Mouse (Mus musculus) telencephalon, adult 2 months (tissue): ENCODE measurements around the gene Sgtb.
A peak's percentile ranks its signal among the peaks of the same experiment; 100 is the strongest.

Experiments
- DNase-seq: peaks from one replicate; pipeline ENCODE4 v3.0.0-alpha.2; 2011; ENCODE audit warnings: low read depth, low spot score

The Sgtb gene

DNA sequence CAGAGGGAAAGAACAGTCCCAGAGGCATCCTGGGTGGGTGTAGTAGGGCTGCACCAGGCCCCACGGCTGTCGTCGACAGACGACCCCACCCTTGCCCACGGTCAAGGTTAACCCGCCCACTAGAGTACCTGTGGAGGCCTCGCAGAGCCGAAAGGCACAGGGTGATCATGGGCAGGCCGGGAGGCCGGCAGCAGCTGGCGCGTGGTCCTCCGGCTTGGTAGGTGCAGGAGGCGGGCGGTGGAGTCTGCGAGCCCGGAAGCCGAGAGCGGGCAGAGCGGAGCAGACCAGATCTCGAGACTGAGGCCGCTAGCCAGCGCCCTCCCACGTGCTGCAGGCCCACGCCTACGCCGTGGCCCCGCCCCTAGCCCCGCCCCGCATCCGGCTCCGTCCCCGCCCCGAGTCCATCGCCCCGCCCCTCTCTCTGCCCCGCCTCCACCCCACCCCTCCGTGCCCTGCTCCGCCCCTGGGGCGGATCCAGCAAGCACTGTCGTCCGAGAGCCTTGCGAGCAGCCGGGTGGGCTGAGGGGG, at the start of gene Sgtb, which contains the start of gene Nln:
TSS of gene Sgtb (plus strand) at position 454 of the 528 bp plus-strand sequence.
TSS of gene Nln (minus strand) at position 327 of the 528 bp plus-strand sequence.
- peak; percentile 68 for DNase-seq

GRCm38 (mm10) chr13:104060231-104060630, 49.3 kb upstream of the Sgtb start:
- DNase-seq = no peak

- no peak for DNase-seq
Observed at GRCm38 (mm10) chr13:104061975-104062750, 47.4 kb upstream of the Sgtb start.

DNA sequence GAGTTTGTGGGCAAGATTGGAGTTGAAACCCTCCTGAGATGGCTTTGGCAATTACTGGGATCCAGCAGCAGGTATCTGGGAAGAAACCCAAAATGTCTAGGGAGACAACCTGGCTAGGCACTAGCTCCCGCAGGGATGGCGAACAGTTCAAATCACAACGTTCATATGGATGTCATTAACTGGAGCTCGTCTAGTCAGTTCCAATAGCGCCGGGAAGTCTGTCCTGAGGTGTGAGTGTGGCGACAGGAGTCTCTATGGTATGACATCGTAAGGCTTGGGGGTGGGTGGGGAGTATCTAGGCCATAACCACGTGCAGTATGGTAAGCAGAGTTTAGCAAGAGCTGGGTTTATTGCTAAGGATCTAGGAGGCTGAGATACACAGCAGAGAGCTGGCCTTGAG, 46.5 kb upstream of the Sgtb start:
- no peak for DNase-seq

- no peak for DNase-seq
Observed at GRCm38 (mm10) chr13:104065649-104066347, 43.7 kb upstream of the Sgtb start.

DNA sequence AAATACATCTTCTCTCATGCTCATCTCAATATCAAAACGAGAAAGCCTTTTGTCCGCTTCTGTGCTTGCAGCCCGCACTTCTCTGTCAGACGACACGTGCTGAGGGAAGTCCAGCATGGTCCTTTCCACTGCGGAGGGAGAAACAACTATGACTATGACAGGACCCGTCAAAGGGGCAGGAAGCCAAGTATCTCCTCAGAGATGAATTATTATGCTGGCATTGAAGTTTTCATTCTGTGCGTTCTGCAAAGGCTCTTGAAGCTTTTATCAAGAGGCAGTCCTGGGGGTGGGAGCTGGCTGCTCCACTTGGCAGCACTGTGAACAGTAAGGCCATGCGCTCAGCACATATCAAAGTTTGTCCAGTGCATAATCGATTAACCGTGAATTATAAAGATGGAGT, 40.3 kb upstream of the Sgtb start:
- no peak for DNase-seq

GRCm38 (mm10) chr13:104070703-104071102, 38.8 kb upstream of the Sgtb start:
- no peak for DNase-seq

- no peak for DNase-seq
Observed at GRCm38 (mm10) chr13:104072351-104072750, 37.2 kb upstream of the Sgtb start.

DNA sequence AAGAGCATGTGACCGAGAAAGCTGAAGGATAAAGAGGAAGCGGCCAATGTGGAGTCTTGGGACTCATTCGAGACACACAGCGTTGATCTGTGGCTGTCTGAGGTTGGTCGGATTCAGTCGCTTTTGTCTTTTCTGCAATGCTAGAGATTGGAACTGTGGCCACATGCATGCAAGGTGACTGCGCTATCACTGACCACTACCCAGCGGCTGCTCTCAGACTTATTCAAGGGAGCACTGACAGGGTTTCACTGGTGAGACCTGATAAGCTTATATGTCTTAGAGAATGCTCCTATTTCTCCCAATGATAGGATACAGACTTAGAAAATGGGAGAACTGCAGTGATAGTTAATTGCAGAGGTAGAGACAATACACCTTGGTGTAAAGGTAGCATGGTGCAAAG, 35.3 kb upstream of the Sgtb start:
- no peak for DNase-seq

- no peak for DNase-seq
Observed at GRCm38 (mm10) chr13:104074731-104075130, 34.8 kb upstream of the Sgtb start.

DNA sequence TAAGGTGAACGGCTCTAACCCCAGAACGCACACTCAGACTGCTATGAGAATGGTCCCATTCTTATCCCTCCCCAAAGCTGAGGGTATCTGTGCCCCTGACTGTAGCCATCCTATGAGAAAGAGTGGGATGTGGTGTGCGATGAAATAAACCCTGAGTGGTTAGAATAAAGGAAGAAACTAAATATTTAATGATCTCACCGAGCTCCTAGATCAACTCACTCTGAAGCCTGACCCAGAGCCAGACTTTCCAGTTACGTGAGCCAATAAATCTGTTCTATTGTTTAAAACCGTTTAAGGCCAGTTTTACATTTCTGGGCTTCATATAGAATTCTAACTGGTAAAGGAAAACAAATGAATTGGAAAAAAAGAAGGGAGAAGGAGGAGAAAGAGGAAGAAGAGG, 32.5 kb upstream of the Sgtb start:
- no peak for DNase-seq

- no peak for DNase-seq
Observed at GRCm38 (mm10) chr13:104082504-104082903, 27.0 kb upstream of the Sgtb start.

- no peak for DNase-seq
Observed at GRCm38 (mm10) chr13:104084600-104084999, 24.9 kb upstream of the Sgtb start.

DNA sequence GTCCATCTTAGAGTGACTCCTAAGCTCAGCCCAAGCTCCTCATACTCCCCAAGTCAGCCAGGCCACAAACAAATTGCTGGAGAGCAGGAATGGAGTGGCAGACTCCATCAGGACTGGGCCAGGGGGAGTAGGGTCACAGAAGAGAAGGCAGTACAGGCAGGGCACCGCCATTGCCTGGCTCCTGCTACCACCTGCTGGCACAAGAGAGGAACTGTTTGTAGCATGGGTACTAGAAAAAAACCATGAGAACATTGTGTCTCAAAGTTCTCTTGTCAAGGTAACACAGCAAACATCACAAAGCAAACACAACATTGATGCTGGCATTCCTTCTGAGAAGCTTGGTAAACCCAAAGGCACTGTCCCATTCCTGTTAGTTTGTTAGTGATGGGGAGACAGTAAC, 20.2 kb upstream of the Sgtb start:
- no peak for DNase-seq

DNA sequence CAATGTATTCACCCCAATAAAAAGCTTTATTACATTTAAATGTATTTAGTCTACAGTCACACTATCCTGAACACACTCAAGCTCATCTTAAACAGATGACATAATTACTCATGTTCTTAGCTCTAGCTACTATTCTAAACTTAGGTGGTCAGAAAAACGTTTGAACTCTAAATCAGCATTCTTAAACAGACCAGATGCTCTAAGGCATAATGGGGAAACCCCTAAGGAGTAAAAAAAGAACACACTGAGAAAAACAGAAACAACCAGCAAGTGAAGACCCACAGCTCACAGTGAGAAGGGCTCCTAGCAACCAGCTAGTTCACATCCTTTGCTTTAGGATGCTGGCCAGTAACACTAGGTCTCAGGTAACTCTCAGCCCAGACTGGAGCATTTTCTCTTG, 17.8 kb upstream of the Sgtb start:
- DNase-seq = no peak

DNA sequence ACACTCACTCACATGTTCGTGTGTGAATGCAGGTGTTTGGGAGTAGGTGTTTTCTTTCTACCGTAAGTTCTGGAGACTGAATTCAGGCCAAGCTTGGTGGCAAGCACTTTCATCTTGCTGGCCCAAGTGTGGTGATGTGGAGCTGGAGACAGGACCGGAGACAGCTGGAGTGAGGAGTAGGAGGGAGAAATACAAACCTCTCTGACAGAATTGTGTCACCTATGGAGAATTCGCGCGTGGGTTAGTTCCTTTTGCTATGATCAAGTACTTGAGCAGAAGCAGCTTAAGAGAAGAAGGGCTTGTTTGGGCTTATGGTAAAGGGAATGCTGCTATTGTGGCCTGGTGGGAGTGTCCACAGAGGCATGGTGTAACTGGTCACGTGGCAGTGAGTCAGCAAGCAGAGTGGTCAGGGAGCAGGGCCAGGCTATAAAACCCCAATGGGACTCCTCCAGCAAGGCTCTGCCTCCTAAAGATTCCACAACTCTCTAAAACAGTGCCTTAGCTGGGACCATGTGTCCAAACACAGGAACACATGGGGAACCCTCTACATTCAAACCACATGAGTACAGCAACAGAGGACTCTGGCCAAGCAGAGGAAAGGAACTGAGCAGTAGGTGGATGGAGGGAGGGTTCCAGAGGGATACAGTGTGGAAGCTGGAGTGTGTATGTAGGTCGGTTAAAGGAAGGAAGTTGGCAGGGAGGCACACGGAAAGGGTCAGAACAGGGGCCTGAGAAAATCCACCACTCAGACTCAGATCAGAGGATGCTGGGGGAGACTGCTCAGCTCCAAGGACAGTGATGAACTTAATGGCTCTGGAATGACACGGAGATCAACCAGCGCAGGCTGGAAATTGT, 14.8 kb upstream of the Sgtb start:
- no peak for DNase-seq

DNA sequence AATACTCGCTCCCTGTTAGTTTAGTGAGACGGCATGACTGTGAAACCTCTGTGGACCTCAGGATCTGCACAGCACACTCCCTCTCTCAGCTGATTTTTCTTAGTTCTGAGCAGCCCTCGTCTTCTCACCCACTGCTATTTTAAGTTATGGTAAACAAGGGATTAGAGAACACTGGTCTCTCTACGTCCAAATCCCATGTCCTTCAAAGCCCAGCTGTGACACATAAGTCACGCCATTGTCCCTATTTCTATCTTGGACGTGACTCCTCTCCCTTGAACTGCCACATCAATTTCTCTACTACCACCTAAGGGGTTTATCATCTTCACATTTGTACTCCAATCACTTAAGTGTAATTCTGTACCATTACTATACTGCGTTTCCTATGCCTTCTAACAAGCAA, 13.6 kb upstream of the Sgtb start:
- DNase-seq = no peak

GRCm38 (mm10) chr13:104097190-104097589, 12.4 kb upstream of the Sgtb start:
- DNase-seq = no peak

DNA sequence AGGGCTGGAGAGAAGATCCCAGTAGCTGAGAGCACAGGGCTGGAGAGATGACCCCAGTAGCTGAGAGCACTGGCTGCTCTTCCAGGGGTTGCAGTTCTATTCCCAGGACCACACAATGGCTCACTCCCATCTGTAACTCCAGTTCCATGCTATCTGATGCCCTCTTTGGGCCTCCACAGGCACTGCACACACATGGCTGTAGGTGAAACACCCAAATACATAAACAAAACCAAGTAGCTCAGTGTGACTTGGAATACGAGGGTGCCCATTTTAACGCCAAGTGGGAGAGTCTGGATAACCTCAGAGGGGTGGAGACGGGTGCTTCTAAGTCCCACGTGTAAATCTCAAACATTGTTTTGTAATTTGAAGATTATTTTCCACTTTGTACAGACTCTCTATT, 9.1 kb upstream of the Sgtb start:
- DNase-seq = no peak

DNA sequence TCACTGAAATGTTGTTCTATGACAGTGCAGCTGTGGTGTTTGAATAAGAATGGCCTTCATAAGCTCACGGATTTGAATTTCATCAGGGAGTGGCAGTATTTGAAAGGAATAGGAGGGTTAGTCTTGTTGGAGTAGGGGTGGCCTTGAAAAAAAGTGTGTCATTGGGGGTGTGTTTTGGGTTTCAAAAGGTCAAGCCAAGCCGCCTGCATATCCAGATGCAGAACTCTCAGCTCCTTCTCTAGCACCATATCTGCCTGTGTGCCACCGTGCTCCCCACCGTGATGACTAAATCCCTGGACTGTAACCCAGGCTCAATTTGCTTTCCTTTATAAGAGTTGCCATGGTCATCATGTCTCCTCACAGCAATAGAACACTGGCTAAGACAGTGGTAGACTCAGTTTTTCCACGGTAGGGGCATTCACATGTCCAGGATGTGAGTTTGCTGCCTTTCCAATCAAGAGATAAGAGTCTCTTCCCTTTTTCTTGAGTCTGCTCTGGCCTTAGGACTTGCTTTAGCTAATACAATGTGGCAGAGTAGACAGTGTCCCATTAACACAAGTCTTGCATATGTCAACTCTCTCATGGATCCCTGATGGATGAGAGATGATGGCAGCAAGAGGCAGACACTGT, 7.8 kb upstream of the Sgtb start:
- no peak for DNase-seq

GRCm38 (mm10) chr13:104108651-104109287, 772 bp upstream of the Sgtb start:
- DNase-seq = no peak
